10 mouse cellular contexts compared by ENCODE assay signal in the genomic region with DNA sequence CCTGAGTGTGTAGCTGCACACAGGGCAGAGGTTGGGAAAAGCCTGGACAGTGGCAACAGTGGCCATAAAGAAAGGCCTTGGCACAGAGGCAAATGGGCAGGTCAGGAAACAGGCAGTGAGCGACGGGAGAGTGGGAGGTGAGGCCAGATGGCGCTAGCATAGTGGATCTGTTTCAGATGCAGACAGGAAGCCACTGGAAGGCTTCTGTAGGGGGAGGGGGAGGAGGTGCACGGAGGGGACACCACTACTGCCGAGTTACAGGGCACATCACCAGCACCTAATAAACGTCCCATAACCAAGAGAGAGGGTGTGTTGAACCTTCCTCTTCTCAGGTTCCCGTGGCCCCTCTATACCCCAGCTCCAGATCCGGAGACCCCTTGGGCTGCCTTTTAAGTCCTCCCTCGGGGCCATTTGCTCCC. TPM values are rescaled to one million over a fixed set of nuclear protein-coding genes. Genes with fewer than 3 reads are reported as not detected.
DNase-seq lines count a peak whose midpoint lies in the region; ATAC-seq lines count a peak whose summit lies in the region.
"Had no signal": no experiment of that assay in that cellular context is flagged by ENCODE, and none has a peak within 500 bp of the region (broad histone marks: within the 10 kb centered on the region; RNA-seq: fewer than 3 reads in every experiment).

No protein-coding gene starts in this region.

- no peak for DNase-seq in kidney, adult 11 months
- peak; percentile 73 for DNase-seq in cerebellum, adult 9-10 months
- no peak for DNase-seq in hindbrain, embryonic 14.5 days (ENCODE audit: low spot score)
- DNase-seq in neural tube, embryonic 10.5 days (ENCODE audit: extremely low spot score, low spot score): peak; percentile 27
- no peak for DNase-seq in liver
- no peak for DNase-seq in adrenal gland, postnatal 25 days
- no peak for DNase-seq in thymus, postnatal 4 days
- DNase-seq: liver, embryonic 13.5 days had no signal

- no peaks in the 10 kb centered on the region for H3K9me3 ChIP-seq in kidney, embryonic 15.5 days (replicated peaks)
- no peaks in the 10 kb centered on the region for H3K9me3 ChIP-seq in hindbrain, embryonic 14.5 days (ENCODE audit: control insufficient read depth, low read length)

- peak overlapping the region; percentile 43 for H3K4me2 ChIP-seq in kidney, embryonic 15.5 days
- H3K4me2 ChIP-seq in hindbrain, embryonic 14.5 days (replicated peaks): no peak overlapping the region
- H3K4me2 ChIP-seq: liver, embryonic 13.5 days had no signal

- no peak overlapping the region for H3K27ac ChIP-seq in kidney, embryonic 15.5 days
- H3K27ac ChIP-seq in hindbrain, embryonic 14.5 days: no peak overlapping the region
- H3K27ac ChIP-seq: liver, embryonic 13.5 days had no signal

- peaks cover 16% of the 10 kb centered on the region for H3K27me3 ChIP-seq in kidney, embryonic 15.5 days
- no peaks in the 10 kb centered on the region for H3K27me3 ChIP-seq in hindbrain, embryonic 14.5 days (ENCODE audit: control insufficient read depth, insufficient read depth, low read length)
- H3K27me3 ChIP-seq: liver, embryonic 13.5 days had no signal

- no peak overlapping the region for H3K9ac ChIP-seq in kidney, embryonic 15.5 days
- H3K9ac ChIP-seq in hindbrain, embryonic 14.5 days: peak overlapping the region; percentile 28; the same call in 1 of the 2 replicates
- H3K9ac ChIP-seq: liver, embryonic 13.5 days had no signal

- no peak overlapping the region for H3K4me3 ChIP-seq in kidney, embryonic 15.5 days (replicated peaks)
- no peak overlapping the region for H3K4me3 ChIP-seq in hindbrain, embryonic 14.5 days (replicated peaks; ENCODE audit: low read length)
- H3K4me3 ChIP-seq: liver, embryonic 13.5 days had no signal

- no peaks in the 10 kb centered on the region for H3K36me3 ChIP-seq in kidney, embryonic 15.5 days
- H3K36me3 ChIP-seq in hindbrain, embryonic 14.5 days (replicated peaks; ENCODE audit: control insufficient read depth, insufficient read depth): no peaks in the 10 kb centered on the region
- H3K36me3 ChIP-seq: liver, embryonic 13.5 days had no signal

- H3K4me1 ChIP-seq in kidney, embryonic 15.5 days: peaks cover 10% of the 10 kb centered on the region
- peaks cover 20% of the 10 kb centered on the region for H3K4me1 ChIP-seq in hindbrain, embryonic 14.5 days (replicated peaks; ENCODE audit: control insufficient read depth, insufficient read depth, low read length)
- H3K4me1 ChIP-seq: liver, embryonic 13.5 days had no signal

- ATAC-seq in kidney, embryonic 15.5 days (replicated peaks; ENCODE audit: low FRiP score): no peak
- no peak for ATAC-seq in hindbrain, embryonic 14.5 days (ENCODE audit: low FRiP score)

- 2% methylated on average over 9 of the region's 9 CpGs for WGBS in kidney, embryonic 15.5 days
- 8% methylated on average over 9 of the region's 9 CpGs for WGBS in hindbrain, embryonic 14.5 days

RNA-seq across cellular contexts. Expression of gene Tspan17, which starts 48.3 kb away (rescaled TPM):
- polyA plus RNA-seq in kidney, embryonic 15.5 days (2015; fragmentation: Nextera tagmentation; extraction: Ambion mirVana): 11.4 and 13.4 TPM in 2 replicates
- polyA plus RNA-seq in hindbrain, embryonic 14.5 days (2014; fragmentation: Nextera tagmentation; extraction: Ambion mirVana): 72.8 and 74.1 TPM in 2 replicates
- total RNA-seq in adrenal gland, postnatal 25 days (2021): 30.1 and 39.5 TPM in 2 replicates

RNA-seq across cellular contexts. Expression of gene Eif4e1b, which starts 53.7 kb away (rescaled TPM):
- not detected in 2 replicates for polyA plus RNA-seq in kidney, embryonic 15.5 days (2015; fragmentation: Nextera tagmentation; extraction: Ambion mirVana)
- not detected in 2 replicates for polyA plus RNA-seq in hindbrain, embryonic 14.5 days (2014; fragmentation: Nextera tagmentation; extraction: Ambion mirVana)
- total RNA-seq in adrenal gland, postnatal 25 days (2021): not detected in 2 replicates
- polyA plus RNA-seq: cortical plate, adult 2 months; liver, embryonic 13.5 days had no signal

Comparison
In these comparisons a context has a peak if more than half of its experiments do, and no peak if none do; other contexts are left out.
1. DNase-seq: peak in cerebellum, adult 9-10 months (single experiment) and neural tube, embryonic 10.5 days (single experiment); none in kidney, adult 11 months (single experiment), hindbrain, embryonic 14.5 days (single experiment), liver (single experiment), adrenal gland, postnatal 25 days (single experiment) and thymus, postnatal 4 days (single experiment).